Mouse (Mus musculus): Measurements from ENCODE around the gene Rnf115. TPM values are rescaled to one million over a fixed set of nuclear protein-coding genes. Genes with fewer than 3 reads are reported as not detected.

Rnf115 gene
- total RNA-seq, 2 experiments from 2014 or later: 49.0 to 58.9 TPM

- no peak for DNase-seq
These were observed 107.3 kb downstream of the Rnf115 start for GRCm38 (mm10) chr3:96834587-96835348.

DNA sequence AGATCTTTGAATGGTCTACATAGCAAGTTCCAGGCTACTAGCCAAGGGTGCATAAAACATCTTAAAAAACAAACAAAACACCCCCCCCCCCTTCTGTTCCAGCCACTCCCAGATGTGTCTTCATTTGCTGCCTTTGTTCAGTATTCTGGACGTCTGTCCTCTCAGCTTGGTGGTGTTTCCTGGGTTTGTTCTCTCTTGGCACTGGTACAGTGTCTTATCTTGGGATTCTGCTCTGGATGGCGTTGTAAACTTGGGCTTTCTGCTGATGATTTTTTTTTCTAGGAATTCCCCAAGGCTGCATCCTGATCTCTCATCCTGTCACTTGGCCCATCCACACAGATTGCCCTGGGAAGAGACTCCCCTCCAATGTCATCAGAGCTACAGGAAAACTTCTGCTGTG is 109.0 kb downstream of the Rnf115 start:
- no peak for DNase-seq

DNA sequence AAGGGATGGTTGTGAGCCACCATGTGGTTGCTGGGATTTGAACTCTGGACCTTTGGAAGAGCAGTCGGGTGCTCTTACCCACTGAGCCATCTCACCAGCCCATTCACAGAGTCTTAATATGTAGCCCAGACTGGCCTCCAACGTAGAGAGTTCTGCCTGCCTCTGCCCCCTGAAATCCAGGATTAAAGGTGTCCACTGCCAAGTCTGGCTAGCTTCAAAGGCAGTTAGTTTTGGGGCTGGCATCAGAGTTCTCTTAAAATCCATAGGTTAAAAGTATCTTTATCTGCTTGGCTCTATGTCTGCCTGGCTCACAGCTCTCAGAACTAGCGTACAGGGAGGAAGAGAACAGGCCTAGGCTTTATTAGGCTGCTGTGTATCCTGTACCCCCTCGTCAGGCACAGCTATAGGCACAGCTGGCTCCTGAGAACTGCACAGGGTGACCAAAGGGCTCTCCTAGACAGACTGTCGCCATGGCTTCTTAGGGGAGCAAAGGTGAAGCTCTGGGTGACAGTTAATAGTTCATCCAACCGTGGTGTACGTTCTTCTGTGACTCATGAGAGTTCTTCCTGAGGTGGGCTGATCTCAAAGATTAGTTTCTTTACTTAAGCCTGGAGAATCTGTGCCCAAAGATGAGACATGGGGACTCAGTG is 111.7 kb downstream of the Rnf115 start:
- no peak for DNase-seq

Other genes with a start within 250 kb of the Rnf115 start
- gene Hfe2, start 202.5 kb upstream of the Rnf115 start, total RNA-seq (2021): 100 to 1,000 TPM; 383 to 415 TPM
- gene Txnip, start 169.7 kb upstream of the Rnf115 start, total RNA-seq (2021): 100 to 1,000 TPM; 484 to 520 TPM
- gene Gm16253, start 150.7 kb upstream of the Rnf115 start, total RNA-seq (2021): 1 to 10 TPM in 1 of 2 experiments, under 1 TPM in 1; 0.70 to 1.1 TPM
- 10 to 100 TPM; 32.1 to 32.7 TPM for gene Polr3gl, start 133.5 kb upstream of the Rnf115 start, total RNA-seq (2021)
- gene Ankrd34a, start 131.0 kb upstream of the Rnf115 start, total RNA-seq (2021): 1 to 10 TPM in 1 of 2 experiments, under 1 TPM in 1; 0.96 to 1.9 TPM
- 10 to 100 TPM; 24.1 to 26.9 TPM for gene Lix1l, start 126.5 kb upstream of the Rnf115 start, total RNA-seq (2021)
- gene Rbm8a, start 97.7 kb upstream of the Rnf115 start, total RNA-seq (2021): 10 to 100 TPM; 57.0 to 65.1 TPM
- 10 to 100 TPM; 23.6 to 26.7 TPM for gene Pex11b, start 92.3 kb upstream of the Rnf115 start, total RNA-seq (2021)
- gene Gm42957, start 92.2 kb upstream of the Rnf115 start, total RNA-seq (2021): under 1 TPM; 0.35 to 0.50 TPM
- gene Itga10, start 82.1 kb upstream of the Rnf115 start, total RNA-seq (2021): 1 to 10 TPM; 3.4 to 5.4 TPM
- 1 to 10 TPM; 1.4 to 1.6 TPM for gene Ankrd35, start 57.5 kb upstream of the Rnf115 start, total RNA-seq (2021)
- 10 to 100 TPM; 18.0 to 29.1 TPM for gene Pias3, start 31.3 kb upstream of the Rnf115 start, total RNA-seq (2021)
- 1 to 10 TPM in 1 of 2 experiments, under 1 TPM in 1; 0.92 to 1.5 TPM for gene Nudt17, start 19.1 kb upstream of the Rnf115 start, total RNA-seq (2021)
- gene Polr3c, start within 50 bp of the Rnf115 start, total RNA-seq (2021): 10 to 100 TPM; 18.4 to 19.9 TPM
- gene Pdzk1, start 101.6 kb downstream of the Rnf115 start, total RNA-seq (2021): not detected
- gene Cd160, start 101.7 kb downstream of the Rnf115 start, total RNA-seq (2021): not detected
- 1 to 10 TPM; 2.7 to 4.2 TPM for gene Gja5, start 177.0 kb downstream of the Rnf115 start, total RNA-seq (2021)
- gene Gpr89, start 177.7 kb downstream of the Rnf115 start, total RNA-seq (2021): 10 to 100 TPM; 19.7 to 19.8 TPM
- gene Gja8, start 198.4 kb downstream of the Rnf115 start, total RNA-seq (2021): not detected

Measured in gastrocnemius, postnatal 10 days (tissue).